Mouse (Mus musculus): ENCODE measurements around the gene Tc2n.
"Not testable (repeated sequence)": the region's sequence is repeated elsewhere in the genome, so short reads cannot be mapped to it uniquely, and the experiment has no call there.

Tc2n gene

GRCm38 (mm10) chr12:101718054-101718754 is at the start of gene Tc2n:
Gene Tc2n, minus strand, starts transcription at chr12:101718523.
- peak; percentile 92 for DNase-seq (ENCODE audit: low read depth, low spot score)

- DNase-seq (ENCODE audit: low read depth, low spot score), result no peak
Measured at GRCm38 (mm10) chr12:101767306-101768053, 49.2 kb upstream of the Tc2n start.

DNA sequence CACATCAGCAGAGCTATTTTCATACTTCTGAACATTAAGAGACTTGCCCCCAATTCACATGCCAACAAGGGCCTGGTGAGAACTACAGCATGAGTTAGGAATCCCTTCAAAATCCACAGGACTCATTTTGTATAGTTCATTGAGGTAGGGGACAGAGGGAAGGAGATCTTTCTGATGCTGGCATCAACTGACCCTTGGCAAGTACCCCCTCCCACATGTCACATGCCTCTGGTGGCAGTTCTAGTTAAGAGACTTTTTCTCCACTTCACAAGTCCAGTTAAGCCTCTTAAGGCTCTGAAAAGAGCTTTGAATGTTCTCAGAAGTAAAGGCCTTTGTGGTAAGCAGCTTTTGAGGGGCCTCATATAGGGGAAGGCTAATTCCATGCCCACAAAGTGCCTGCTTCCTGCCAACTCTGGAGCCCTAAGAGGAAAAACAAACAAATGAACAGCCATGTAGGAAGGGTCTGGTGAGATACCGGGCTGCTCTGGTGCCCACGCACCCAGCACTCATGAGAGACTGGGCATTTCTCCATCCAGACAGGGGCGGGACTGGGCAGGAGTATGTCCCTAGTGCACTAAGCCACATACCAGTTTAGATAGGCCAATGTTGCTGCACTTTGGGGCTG is 48.0 kb upstream of the Tc2n start:
- DNase-seq (ENCODE audit: low read depth, low spot score), result no peak

GRCm38 (mm10) chr12:101764870-101765269 is 46.5 kb upstream of the Tc2n start:
- DNase-seq (ENCODE audit: low read depth, low spot score), result no peak

DNA sequence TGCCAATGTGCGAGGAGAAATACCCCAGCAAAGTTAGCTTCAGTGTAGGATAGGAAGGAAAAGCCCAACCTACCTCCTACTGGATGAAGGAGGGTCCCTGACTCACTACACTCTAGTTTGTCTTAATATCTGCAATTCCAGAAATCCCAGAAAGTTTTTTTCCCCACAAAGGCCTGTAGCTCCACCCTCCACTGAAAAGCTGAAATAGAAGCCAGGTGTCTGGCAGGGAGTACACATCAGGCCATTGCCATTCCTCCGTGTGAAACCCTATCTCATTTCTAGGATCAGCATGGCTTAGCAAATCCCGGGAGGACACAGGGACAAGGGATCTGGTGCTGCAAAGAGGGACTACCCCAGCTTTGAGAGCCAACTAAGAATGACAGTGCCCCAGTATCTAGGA is 44.7 kb upstream of the Tc2n start:
- DNase-seq (ENCODE audit: low read depth, low spot score), result no peak

- DNase-seq (ENCODE audit: low read depth, low spot score), result no peak
Measured at GRCm38 (mm10) chr12:101762054-101762453, 43.7 kb upstream of the Tc2n start.

GRCm38 (mm10) chr12:101759440-101760045 is 41.2 kb upstream of the Tc2n start:
- no peak for DNase-seq (ENCODE audit: low read depth, low spot score)

- DNase-seq (ENCODE audit: low read depth, low spot score), result no peak
Measured at GRCm38 (mm10) chr12:101758698-101759097, 40.4 kb upstream of the Tc2n start.

- DNase-seq (ENCODE audit: low read depth, low spot score), result no peak
Measured at GRCm38 (mm10) chr12:101742375-101742774, 24.1 kb upstream of the Tc2n start.

DNA sequence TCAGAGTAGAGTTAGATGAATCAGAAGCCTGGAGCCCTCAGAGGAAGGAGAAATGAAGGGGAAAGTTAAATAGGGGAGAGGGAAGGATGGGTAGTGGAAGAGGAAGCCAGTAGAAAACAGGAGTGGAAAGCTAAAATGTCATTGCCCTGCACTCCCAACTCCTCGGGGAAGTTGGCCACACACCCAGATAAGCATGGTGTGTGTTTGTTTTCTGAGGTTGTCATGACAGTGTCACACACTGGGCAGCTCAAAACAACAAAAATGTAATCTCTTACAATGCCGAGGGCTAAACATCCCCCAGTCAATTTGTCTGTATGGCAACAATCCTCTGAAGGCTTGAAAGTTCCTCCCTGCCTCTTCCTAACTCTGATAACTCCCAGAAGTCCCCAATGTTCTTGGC is 22.2 kb upstream of the Tc2n start:
- no peak for DNase-seq (ENCODE audit: low read depth, low spot score)

DNA sequence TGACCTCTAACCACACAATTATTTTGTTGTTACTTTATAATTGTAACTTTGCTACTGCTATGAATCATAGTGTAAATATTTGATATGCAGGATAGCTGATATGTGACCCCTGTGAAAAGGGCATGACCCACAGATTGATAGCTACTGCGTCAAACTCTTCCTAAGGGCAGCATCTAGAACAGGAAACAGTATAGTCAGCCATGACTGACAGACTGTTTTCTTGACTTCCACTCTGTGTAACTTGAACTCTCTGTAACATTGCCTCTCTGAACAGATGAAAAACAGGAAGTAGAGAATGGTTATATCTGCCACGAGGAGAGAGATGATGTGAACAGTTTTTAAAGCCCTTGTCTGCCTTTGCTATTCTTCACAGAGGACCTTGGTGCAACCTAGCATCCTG is 21.7 kb upstream of the Tc2n start:
- no peak for DNase-seq (ENCODE audit: low read depth, low spot score)

GRCm38 (mm10) chr12:101718755-101719150 is 430 bp upstream of the Tc2n start:
- DNase-seq (ENCODE audit: low read depth, low spot score), result peak; percentile 68

- DNase-seq (ENCODE audit: low read depth, low spot score), result no peak
Measured at GRCm38 (mm10) chr12:101699176-101699575, 19.1 kb downstream of the Tc2n start.

- DNase-seq (ENCODE audit: low read depth, low spot score), result no peak
Measured at GRCm38 (mm10) chr12:101696521-101696920, 21.8 kb downstream of the Tc2n start.

- DNase-seq (ENCODE audit: low read depth, low spot score), result no peak
Measured at GRCm38 (mm10) chr12:101680538-101680937, 37.8 kb downstream of the Tc2n start.

GRCm38 (mm10) chr12:101667502-101667901 is 50.8 kb downstream of the Tc2n start:
- DNase-seq (ENCODE audit: low read depth, low spot score), result no peak

DNA sequence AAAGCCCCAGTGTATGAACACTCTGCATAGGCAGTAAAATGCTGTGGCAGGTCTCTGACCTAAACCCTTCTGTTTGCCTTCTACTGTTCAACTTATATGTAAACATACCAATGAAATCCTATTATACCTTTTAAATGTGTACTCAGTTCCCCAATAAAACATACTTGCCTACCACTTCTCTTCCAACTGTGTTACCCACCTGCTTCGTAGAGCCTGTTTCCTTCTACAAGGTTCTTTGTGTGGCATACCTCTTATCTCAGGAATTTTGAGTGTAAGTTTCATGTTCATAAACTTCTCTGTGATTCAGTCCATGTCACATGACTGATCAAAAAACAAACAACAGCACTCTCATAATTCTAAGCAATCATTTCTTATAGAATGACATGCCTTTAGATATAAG is 85.2 kb downstream of the Tc2n start:
- DNase-seq (ENCODE audit: low read depth, low spot score), result no peak

GRCm38 (mm10) chr12:101606622-101607021 is 111.7 kb downstream of the Tc2n start:
- not testable (repeated sequence) for DNase-seq (ENCODE audit: low read depth, low spot score)
